Mouse (Mus musculus): ENCODE data around the gene Olfr1201.

Gene Olfr1201

DNA sequence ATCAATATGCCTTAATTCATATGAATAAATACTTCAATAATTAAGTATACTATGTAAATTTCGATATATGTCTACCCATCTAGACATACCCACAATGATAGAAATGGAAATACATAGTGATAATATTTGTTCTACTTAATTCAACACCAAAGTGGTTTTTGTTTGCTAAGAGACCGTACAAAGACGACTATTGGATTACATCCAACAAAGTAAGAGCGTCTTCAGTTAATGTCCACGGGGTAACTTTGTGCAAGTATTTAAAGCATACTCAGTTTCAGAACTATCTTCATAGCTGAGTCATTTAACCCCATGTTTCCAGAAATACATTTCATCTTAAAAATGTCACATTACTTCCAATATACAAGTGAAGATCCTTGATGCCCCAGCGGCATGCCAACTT is at the start of gene Olfr1201:
Olfr1201 (plus strand) TSS at position 301 of the 400 bp plus-strand sequence.
- no peak for DNase-seq (ENCODE audit: low spot score in 2 of 2)

GRCm38 (mm10) chr2:88743379-88743778 is 49.5 kb upstream of the Olfr1201 start:
- DNase-seq (ENCODE audit: low spot score in 2 of 2): no peak

DNA sequence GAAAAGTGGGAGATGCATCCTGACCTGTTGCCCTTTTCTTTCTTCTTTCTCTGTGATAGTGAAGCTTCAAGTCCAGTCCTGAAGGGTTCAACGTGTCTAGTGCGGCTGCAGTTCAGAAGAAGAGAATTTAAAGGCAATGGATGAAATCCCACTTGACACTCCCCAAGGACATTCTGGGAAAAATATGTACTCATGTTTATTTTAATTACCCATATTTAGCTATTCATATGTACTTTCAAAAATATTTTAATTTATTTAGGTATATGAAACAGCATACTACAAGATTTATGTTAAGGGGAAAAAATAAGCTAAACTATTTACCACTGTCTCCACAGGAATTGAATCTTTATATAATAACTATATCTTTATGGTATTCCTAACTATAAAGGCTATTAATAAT is 41.6 kb upstream of the Olfr1201 start, which contains the start of gene Olfr1198:
Olfr1198 (minus strand) TSS at position 101 of the 400 bp plus-strand sequence.
- DNase-seq (ENCODE audit: low spot score in 2 of 2): no peak

- no peak for DNase-seq (ENCODE audit: low spot score in 2 of 2)
Measured at GRCm38 (mm10) chr2:88760369-88760768, 32.5 kb upstream of the Olfr1201 start, which contains the start of gene Olfr1199. Olfr1199 (minus strand) TSS chr2:88760469.

GRCm38 (mm10) chr2:88770388-88770787 is 22.4 kb upstream of the Olfr1201 start, which contains the start of gene Olfr1200:
Olfr1200 (minus strand) TSS chr2:88770488.
- DNase-seq (ENCODE audit: low spot score in 2 of 2): no peak

GRCm38 (mm10) chr2:88814196-88814595 is 21.4 kb downstream of the Olfr1201 start, which contains the start of gene Olfr1202:
Olfr1202 (plus strand) TSS chr2:88814496.
- no peak for DNase-seq (ENCODE audit: low spot score in 2 of 2)

- no peak for DNase-seq (ENCODE audit: low spot score in 2 of 2)
Measured at GRCm38 (mm10) chr2:88829437-88829836, 36.6 kb downstream of the Olfr1201 start, which contains the start of gene Olfr1205. Olfr1205 (plus strand) TSS chr2:88829737.

DNA sequence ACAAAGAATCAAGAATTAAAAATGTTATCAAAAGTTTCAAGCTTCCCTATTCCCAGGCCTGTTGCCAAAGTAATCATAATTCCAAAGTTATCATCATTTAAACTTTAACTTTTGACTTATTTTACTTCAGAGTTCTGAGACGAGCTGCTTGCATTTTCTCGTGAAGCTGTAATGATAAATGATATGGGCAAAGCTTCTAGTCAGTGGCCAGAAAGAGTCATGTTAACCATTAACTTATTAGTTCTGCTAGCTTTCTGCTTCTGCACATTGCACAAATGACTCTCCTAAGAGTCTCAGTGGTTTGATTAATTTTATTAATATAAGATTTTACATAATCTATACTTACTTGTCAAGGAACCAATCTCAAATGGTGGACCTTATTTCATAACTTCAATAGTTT is 45.6 kb downstream of the Olfr1201 start:
- no peak for DNase-seq (ENCODE audit: low spot score in 2 of 2)

All from spleen, postnatal 4 days (tissue).